Mouse (Mus musculus): ENCODE measurements around the gene Foxp1. TPM values are rescaled to one million over a fixed set of nuclear protein-coding genes. Genes with fewer than 3 reads are reported as not detected.

Gene Foxp1
- polyA plus RNA-seq, 1 experiment: 17.7 TPM

- H3K4me3 ChIP-seq: no peak overlapping the region
- H3K27me3 ChIP-seq (ENCODE audit: control insufficient read depth, insufficient read depth, insufficient read length): no peaks in the 10 kb centered on the region
- H3K79me2 ChIP-seq (ENCODE audit: control insufficient read depth, insufficient read depth): peaks cover 4% of the 10 kb centered on the region
- H3K36me3 ChIP-seq (ENCODE audit: control insufficient read depth, insufficient read depth): no peaks in the 10 kb centered on the region
- no peak for TF ChIP-seq TCF12 (IDR thresholded peaks at IDR 0.05; ENCODE audit: insufficient read depth, poor library complexity, severe bottlenecking)
- no peak for TF ChIP-seq E2F4 (IDR thresholded peaks at IDR 0.05; ENCODE audit: insufficient read depth)
- no peak for TF ChIP-seq POLR2A (IDR thresholded peaks at IDR 0.05; ENCODE audit: insufficient read length, low read depth)
- no peak for TF ChIP-seq MYOD1 (IDR thresholded peaks at IDR 0.05; ENCODE audit: control insufficient read depth in 1 of 3, insufficient read length in 2 of 3, low read depth in 2 of 3)
- no peak for TF ChIP-seq REST (IDR thresholded peaks at IDR 0.05; ENCODE audit: insufficient read depth, insufficient read length)
- no peak for TF ChIP-seq POLR2AphosphoS2 (IDR thresholded peaks at IDR 0.05; ENCODE audit: insufficient read length, low read depth)
- TF ChIP-seq CEBPB (IDR thresholded peaks at IDR 0.05; ENCODE audit: insufficient read depth, poor library complexity, severe bottlenecking): no peak
- no peak for TF ChIP-seq SRF (IDR thresholded peaks at IDR 0.05; ENCODE audit: control insufficient read depth, insufficient read length, low read depth)
- TF ChIP-seq MYOG (IDR thresholded peaks at IDR 0.05; ENCODE audit: control insufficient read depth in 1 of 3, insufficient read depth in 1 of 3, insufficient read length in 2 of 3, low read depth in 2 of 3): no peak
- TF ChIP-seq USF1 (IDR thresholded peaks at IDR 0.05; ENCODE audit: low read depth): no peak
- TF ChIP-seq TCF3 (IDR thresholded peaks at IDR 0.05; ENCODE audit: insufficient read length, low read depth): no peak
- H3ac ChIP-seq (ENCODE audit: control insufficient read depth, insufficient read length): no peak overlapping the region
- H3K4me2 ChIP-seq (ENCODE audit: low read depth): no peak overlapping the region
Measured at GRCm38 (mm10) chr6:99483556-99483955, 39.0 kb downstream of the Foxp1 start.

DNA sequence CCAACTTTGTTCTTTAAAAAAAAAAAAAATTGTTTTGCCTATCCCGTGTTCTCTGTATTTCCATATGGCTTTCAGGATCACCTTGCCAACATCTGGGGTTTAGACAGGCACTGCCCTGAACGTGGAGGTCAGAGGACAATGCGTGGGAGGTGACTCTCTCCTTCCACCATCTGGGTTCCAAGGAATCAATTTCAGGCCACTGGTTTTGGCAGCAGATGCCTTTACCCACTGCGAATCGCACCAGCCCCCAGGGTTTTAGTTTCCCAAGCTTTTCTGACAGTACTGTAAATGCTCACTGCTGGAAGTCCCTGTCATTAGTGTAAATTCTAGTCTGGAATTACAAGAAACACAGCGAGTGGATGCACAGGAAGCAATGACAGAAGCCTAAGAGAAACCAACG lies 41.0 kb downstream of the Foxp1 start:
- Histone ChIP-seq H3K79me2 (ENCODE audit: control insufficient read depth, insufficient read depth) (peaks cover 4% of the 10 kb centered on the region), H3K4me3 (no peak overlapping the region), H3K27me3 (ENCODE audit: control insufficient read depth, insufficient read depth, insufficient read length) (no peaks in the 10 kb centered on the region), H3K4me2 (ENCODE audit: low read depth) (no peak overlapping the region), H3ac (ENCODE audit: control insufficient read depth, insufficient read length) (no peak overlapping the region), H3K36me3 (ENCODE audit: control insufficient read depth, insufficient read depth) (no peaks in the 10 kb centered on the region)
- TF ChIP-seq MYOD1 (IDR thresholded peaks at IDR 0.05; ENCODE audit: control insufficient read depth in 1 of 3, insufficient read length in 2 of 3, low read depth in 2 of 3): no peak
- TF ChIP-seq TCF12 (IDR thresholded peaks at IDR 0.05; ENCODE audit: insufficient read depth, poor library complexity, severe bottlenecking): no peak
- TF ChIP-seq USF1 (IDR thresholded peaks at IDR 0.05; ENCODE audit: low read depth): no peak
- no peak for TF ChIP-seq SRF (IDR thresholded peaks at IDR 0.05; ENCODE audit: control insufficient read depth, insufficient read length, low read depth)
- TF ChIP-seq MYOG (IDR thresholded peaks at IDR 0.05; ENCODE audit: control insufficient read depth in 1 of 3, insufficient read depth in 1 of 3, insufficient read length in 2 of 3, low read depth in 2 of 3): no peak
- TF ChIP-seq REST (IDR thresholded peaks at IDR 0.05; ENCODE audit: insufficient read depth, insufficient read length): no peak
- no peak for TF ChIP-seq TCF3 (IDR thresholded peaks at IDR 0.05; ENCODE audit: insufficient read length, low read depth)
- no peak for TF ChIP-seq MAX (IDR thresholded peaks at IDR 0.05; ENCODE audit: low read depth)
- TF ChIP-seq E2F4 (IDR thresholded peaks at IDR 0.05; ENCODE audit: insufficient read depth): no peak

- H3K79me2 ChIP-seq (ENCODE audit: control insufficient read depth, insufficient read depth): peaks cover 4% of the 10 kb centered on the region
- no peaks in the 10 kb centered on the region for H3K36me3 ChIP-seq (ENCODE audit: control insufficient read depth, insufficient read depth)
- H3K27me3 ChIP-seq (ENCODE audit: control insufficient read depth, insufficient read depth, insufficient read length): no peaks in the 10 kb centered on the region
- H3K4me2 ChIP-seq (ENCODE audit: low read depth): peak overlapping the region; percentile 56
- no peak overlapping the region for H3ac ChIP-seq (ENCODE audit: control insufficient read depth, insufficient read length)
- TF ChIP-seq POLR2AphosphoS2 (IDR thresholded peaks at IDR 0.05; ENCODE audit: insufficient read length, low read depth) (no peak), MYOG (IDR thresholded peaks at IDR 0.05; ENCODE audit: control insufficient read depth in 1 of 3, insufficient read depth in 1 of 3, insufficient read length in 2 of 3, low read depth in 2 of 3) (peak in 1 of 3 experiments; percentile 10), E2F4 (IDR thresholded peaks at IDR 0.05; ENCODE audit: insufficient read depth) (no peak), MYOD1 (IDR thresholded peaks at IDR 0.05; ENCODE audit: control insufficient read depth in 1 of 3, insufficient read length in 2 of 3, low read depth in 2 of 3) (peak in 2 of 3 experiments; percentile 77 to 79)
- no peak overlapping the region for H3K4me3 ChIP-seq
Measured at GRCm38 (mm10) chr6:99478873-99479650, 43.5 kb downstream of the Foxp1 start.

- Histone ChIP-seq H3K27me3 (ENCODE audit: control insufficient read depth, insufficient read depth, insufficient read length) (no peaks in the 10 kb centered on the region), H3K79me2 (ENCODE audit: control insufficient read depth, insufficient read depth) (no peaks in the 10 kb centered on the region), H3K4me2 (ENCODE audit: low read depth) (no peak overlapping the region), H3K4me3 (no peak overlapping the region), H3K36me3 (ENCODE audit: control insufficient read depth, insufficient read depth) (no peaks in the 10 kb centered on the region), H3ac (ENCODE audit: control insufficient read depth, insufficient read length) (no peak overlapping the region)
- no peak for TF ChIP-seq TCF12 (IDR thresholded peaks at IDR 0.05; ENCODE audit: insufficient read depth, poor library complexity, severe bottlenecking)
Measured at GRCm38 (mm10) chr6:99475040-99475439, 47.5 kb downstream of the Foxp1 start.

DNA sequence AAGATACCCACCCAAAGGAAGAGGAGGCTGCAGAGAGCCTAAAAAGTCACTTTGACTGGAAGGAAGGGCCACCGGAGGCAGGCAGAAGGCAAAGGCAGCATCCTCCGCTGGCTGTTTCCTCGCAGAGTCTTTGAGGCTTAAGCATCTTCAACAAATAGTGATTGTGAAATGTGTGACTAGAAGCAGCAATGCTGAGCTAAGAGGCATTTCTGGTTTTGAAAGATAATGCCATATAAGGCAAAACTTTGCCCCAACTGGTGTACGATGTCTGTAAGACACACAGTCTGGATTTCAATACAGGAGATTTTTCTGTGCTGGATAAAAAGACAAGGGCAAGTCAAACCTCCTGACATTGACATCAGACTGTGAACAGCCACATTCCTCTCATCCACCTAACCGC lies 51.6 kb downstream of the Foxp1 start:
- Histone ChIP-seq H3K4me3 (no peak overlapping the region), H3K27me3 (ENCODE audit: control insufficient read depth, insufficient read depth, insufficient read length) (no peaks in the 10 kb centered on the region), H3ac (ENCODE audit: control insufficient read depth, insufficient read length) (no peak overlapping the region), H3K4me2 (ENCODE audit: low read depth) (no peak overlapping the region), H3K36me3 (ENCODE audit: control insufficient read depth, insufficient read depth) (no peaks in the 10 kb centered on the region), H3K79me2 (ENCODE audit: control insufficient read depth, insufficient read depth) (no peaks in the 10 kb centered on the region)
- TF ChIP-seq USF1 (IDR thresholded peaks at IDR 0.05; ENCODE audit: low read depth) (no peak), SRF (IDR thresholded peaks at IDR 0.05; ENCODE audit: control insufficient read depth, insufficient read length, low read depth) (peak; percentile 84), TCF12 (IDR thresholded peaks at IDR 0.05; ENCODE audit: insufficient read depth, poor library complexity, severe bottlenecking) (no peak)
